Mouse (Mus musculus): ENCODE results near the gene Krtap12-1. TPM values are rescaled to one million over a fixed set of nuclear protein-coding genes. Genes with fewer than 3 reads are reported as not detected.
"Not testable (repeated sequence)": the region's sequence is repeated elsewhere in the genome, so short reads cannot be mapped to it uniquely, and the experiment has no call there.

Krtap12-1 gene
- polyA plus RNA-seq, 1 experiment: not detected

DNA sequence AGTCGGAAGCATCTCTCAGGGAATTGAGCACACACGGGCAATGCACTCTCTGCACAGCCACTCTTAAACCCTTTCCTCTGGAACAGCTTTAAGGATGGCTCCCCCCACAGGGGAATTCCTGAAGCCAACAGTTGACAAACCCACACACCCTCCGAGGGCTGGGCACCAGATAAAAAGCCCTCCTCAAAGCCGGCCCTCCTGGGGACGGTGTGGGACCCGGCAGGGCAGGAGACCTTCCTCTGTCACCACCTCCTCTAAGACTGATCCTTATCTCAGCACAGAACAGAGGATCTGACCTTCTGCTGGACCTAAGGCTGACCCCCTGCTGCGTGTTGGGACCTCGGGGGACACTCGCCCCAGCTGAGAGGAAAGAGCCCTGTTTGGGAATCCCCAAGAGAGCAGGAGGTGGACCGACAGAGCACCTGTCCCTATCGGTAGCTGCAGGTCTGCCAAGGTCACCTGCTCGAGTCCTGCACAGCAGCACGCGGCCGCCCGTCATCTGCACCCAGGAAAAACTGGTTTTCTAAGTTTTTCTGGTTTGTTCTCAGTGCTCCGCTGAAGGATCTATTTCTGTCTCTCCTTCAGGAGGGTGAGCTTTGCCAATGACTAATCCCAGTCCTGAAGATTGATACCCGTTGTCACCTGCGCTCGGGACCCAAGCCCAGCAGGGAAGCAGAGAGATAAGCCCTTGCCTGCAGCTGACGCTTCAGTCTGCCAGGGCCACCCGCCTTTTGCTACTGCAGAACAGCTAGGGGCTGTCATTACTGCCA, 34.3 kb upstream of the Krtap12-1 start, which contains the start of gene Tspear:
TSS of gene Tspear (plus strand) at position 675 of the 770 bp plus-strand sequence.
- no peaks in the 10 kb centered on the region for H3K36me3 ChIP-seq (ENCODE audit: control insufficient read depth, insufficient read depth, low read length)
- H3K4me1 ChIP-seq (ENCODE audit: control insufficient read depth, insufficient read depth, low read length): no peaks in the 10 kb centered on the region
- no peaks in the 10 kb centered on the region for H3K27me3 ChIP-seq (replicated peaks; ENCODE audit: control insufficient read depth, insufficient read depth, low read length)
- H3K4me3 ChIP-seq (ENCODE audit: insufficient read depth, low read depth, low read length): no peak within 1 kb of the TSS
- no peak for TF ChIP-seq POLR2A (IDR thresholded peaks at IDR 0.05; ENCODE audit: low read depth, low read length)
- TF ChIP-seq CTCF (conservative IDR thresholded peaks at IDR 0.05; ENCODE audit: insufficient read depth, insufficient read length, low read depth, low read length): no peak
- WGBS: 14% methylated on average over 22 of the region's 22 CpGs
- no peak for DNase-seq
- H3K27ac ChIP-seq (ENCODE audit: insufficient read depth, low read depth, low read length): no peak within 1 kb of the TSS

DNA sequence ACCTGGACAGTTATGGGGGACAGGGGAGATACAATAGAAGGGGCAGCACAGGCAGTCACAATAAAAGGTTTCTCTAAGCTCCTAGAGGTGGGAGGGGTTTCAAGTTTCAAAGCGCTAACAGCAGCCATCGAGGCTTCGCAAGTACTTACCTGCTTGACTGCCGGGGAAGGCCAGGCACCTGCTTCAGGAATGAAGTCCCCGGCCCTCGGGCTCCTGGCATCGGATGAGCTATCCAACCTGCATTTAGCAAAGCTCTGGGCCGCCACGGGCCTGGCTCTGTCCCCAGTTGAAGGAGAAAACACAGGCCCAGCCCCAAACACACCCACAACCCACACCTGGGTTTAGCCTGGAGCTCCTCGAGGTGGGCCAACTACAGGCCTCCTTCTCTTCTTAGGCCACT, 33.4 kb upstream of the Krtap12-1 start:
- 32% methylated on average over 10 of the region's 10 CpGs for WGBS
- no peak for TF ChIP-seq POLR2A (IDR thresholded peaks at IDR 0.05; ENCODE audit: low read depth, low read length)
- no peak for TF ChIP-seq CTCF (conservative IDR thresholded peaks at IDR 0.05; ENCODE audit: insufficient read depth, insufficient read length, low read depth, low read length)
- DNase-seq: no peak
- Histone ChIP-seq H3K4me3 (ENCODE audit: insufficient read depth, low read depth, low read length) (no peak overlapping the region), H3K36me3 (ENCODE audit: control insufficient read depth, insufficient read depth, low read length) (no peaks in the 10 kb centered on the region), H3K27ac (ENCODE audit: insufficient read depth, low read depth, low read length) (no peak overlapping the region), H3K4me1 (ENCODE audit: control insufficient read depth, insufficient read depth, low read length) (no peaks in the 10 kb centered on the region), H3K27me3 (replicated peaks; ENCODE audit: control insufficient read depth, insufficient read depth, low read length) (no peaks in the 10 kb centered on the region)

DNA sequence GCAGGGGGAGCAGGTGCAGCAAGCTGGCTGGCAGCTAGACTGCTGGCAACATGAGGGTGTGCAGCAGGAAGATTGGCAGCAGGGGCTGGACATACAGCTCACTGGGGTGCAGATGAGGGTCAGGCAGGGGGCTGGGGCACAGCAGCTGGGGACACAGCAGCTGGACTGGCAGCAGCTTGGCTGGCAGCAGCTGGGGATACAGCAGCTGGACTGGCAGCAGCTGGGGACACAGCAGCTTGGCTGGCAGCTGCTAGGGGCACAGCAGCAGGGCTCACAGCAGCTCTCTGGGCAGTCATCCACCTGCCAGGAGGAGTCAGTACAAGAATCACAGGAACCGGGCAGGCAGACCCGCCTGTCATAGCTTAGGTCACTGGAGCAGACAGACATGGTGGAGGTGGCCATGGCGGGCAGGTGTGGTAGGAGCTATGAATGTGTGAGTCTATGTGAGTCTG, 30.0 kb upstream of the Krtap12-1 start, which contains the start of gene Gm19402:
TSS of gene Gm19402 (minus strand) at position 402 of the 452 bp plus-strand sequence.
- H3K4me3 ChIP-seq (ENCODE audit: insufficient read depth, low read depth, low read length); H3K36me3 ChIP-seq (ENCODE audit: control insufficient read depth, insufficient read depth, low read length); H3K4me1 ChIP-seq (ENCODE audit: control insufficient read depth, insufficient read depth, low read length); H3K27ac ChIP-seq (ENCODE audit: insufficient read depth, low read depth, low read length); DNase-seq; H3K27me3 ChIP-seq (replicated peaks; ENCODE audit: control insufficient read depth, insufficient read depth, low read length): not testable (repeated sequence)
- WGBS: 63% methylated on average over 3 of the region's 3 CpGs

DNA sequence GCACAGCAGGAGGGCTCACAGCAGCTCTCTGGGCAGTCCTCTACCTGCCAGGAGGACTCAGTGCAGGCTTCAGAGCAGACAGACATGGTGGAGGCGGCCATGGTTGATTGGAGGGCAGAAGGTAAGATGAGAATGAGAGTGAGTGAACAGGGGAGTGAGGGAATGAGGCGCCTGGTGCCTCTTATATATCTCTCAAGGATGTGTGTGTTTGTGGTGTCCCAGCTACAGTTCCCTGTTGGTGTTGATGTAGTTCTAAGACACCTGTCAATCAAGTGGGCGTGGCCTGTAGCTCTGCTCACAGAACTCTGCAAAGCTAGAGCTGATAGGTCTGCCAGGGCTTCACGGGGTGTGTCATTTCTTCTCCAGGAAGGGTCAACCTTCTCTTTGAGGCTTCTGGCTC, 23.3 kb upstream of the Krtap12-1 start, which contains the start of gene Gm9508:
TSS of gene Gm9508 (minus strand) at position 101 of the 400 bp plus-strand sequence.
- no peaks in the 10 kb centered on the region for H3K36me3 ChIP-seq (ENCODE audit: control insufficient read depth, insufficient read depth, low read length)
- no peak for TF ChIP-seq POLR2A (IDR thresholded peaks at IDR 0.05; ENCODE audit: low read depth, low read length)
- no peak for TF ChIP-seq CTCF (conservative IDR thresholded peaks at IDR 0.05; ENCODE audit: insufficient read depth, insufficient read length, low read depth, low read length)
- no peak for DNase-seq
- no peaks in the 10 kb centered on the region for H3K27me3 ChIP-seq (replicated peaks; ENCODE audit: control insufficient read depth, insufficient read depth, low read length)
- H3K4me3 ChIP-seq (ENCODE audit: insufficient read depth, low read depth, low read length): no peak within 1 kb of the TSS
- H3K27ac ChIP-seq (ENCODE audit: insufficient read depth, low read depth, low read length): no peak within 1 kb of the TSS
- no peaks in the 10 kb centered on the region for H3K4me1 ChIP-seq (ENCODE audit: control insufficient read depth, insufficient read depth, low read length)
- 38% methylated on average over 4 of the region's 4 CpGs for WGBS

DNA sequence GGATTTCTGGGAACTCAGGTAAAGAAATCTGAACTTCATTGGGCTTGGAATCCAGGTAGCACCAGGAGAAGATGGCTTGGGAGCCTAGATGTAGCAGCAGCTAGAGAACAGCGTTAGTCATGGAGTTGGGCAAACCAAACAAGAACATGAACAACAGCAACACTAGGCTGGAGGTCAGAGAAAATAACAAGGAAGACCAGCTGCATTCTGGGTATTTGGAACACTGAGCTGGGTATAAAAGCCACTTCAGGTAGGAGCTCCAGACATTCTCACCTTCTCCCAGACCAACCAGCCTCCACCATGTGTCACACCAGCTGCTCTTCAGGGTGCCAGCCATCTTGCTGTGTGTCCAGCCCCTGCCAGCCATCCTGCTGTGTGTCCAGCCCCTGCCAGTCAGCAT, 14.1 kb upstream of the Krtap12-1 start, which contains the start of gene Gm10272:
TSS of gene Gm10272 (plus strand) at position 301 of the 400 bp plus-strand sequence.
- no peaks in the 10 kb centered on the region for H3K36me3 ChIP-seq (ENCODE audit: control insufficient read depth, insufficient read depth, low read length)

DNA sequence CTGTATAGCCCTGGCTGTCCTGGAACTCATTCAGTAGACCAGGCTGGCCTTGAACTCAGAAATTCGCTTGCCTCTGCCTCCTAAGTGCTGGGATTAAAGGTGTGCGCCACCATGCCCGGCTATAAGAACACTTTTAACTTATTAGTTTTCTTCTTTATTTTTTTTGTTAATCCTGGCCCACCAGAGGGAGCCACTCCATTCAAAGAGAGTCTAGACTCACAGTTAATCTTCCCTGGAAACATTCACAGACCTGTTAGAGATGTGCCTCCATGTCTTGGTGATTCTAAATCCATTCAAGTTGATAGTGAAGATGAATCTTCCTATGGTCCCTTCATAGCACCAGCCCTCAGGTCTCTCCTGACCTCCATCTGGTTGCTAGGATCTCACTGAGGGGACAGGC, 10.6 kb upstream of the Krtap12-1 start:
- H3K27ac ChIP-seq (ENCODE audit: insufficient read depth, low read depth, low read length): no peak overlapping the region
- H3K4me1 ChIP-seq (ENCODE audit: control insufficient read depth, insufficient read depth, low read length): no peaks in the 10 kb centered on the region
- no peaks in the 10 kb centered on the region for H3K36me3 ChIP-seq (ENCODE audit: control insufficient read depth, insufficient read depth, low read length)
- H3K4me3 ChIP-seq (ENCODE audit: insufficient read depth, low read depth, low read length): no peak overlapping the region
- no peaks in the 10 kb centered on the region for H3K27me3 ChIP-seq (replicated peaks; ENCODE audit: control insufficient read depth, insufficient read depth, low read length)
- TF ChIP-seq CTCF (conservative IDR thresholded peaks at IDR 0.05; ENCODE audit: insufficient read depth, insufficient read length, low read depth, low read length): no peak
- no peak for TF ChIP-seq POLR2A (IDR thresholded peaks at IDR 0.05; ENCODE audit: low read depth, low read length)
- WGBS: 79% methylated on average over 3 of the region's 3 CpGs
- DNase-seq: no peak

More for the DNA sequence above, 14.1 kb upstream of the Krtap12-1 start, which contains the start of gene Gm10272:
- no peak for DNase-seq
- 95% methylated on average over 1 of the region's 1 CpGs for WGBS
- H3K27ac ChIP-seq (ENCODE audit: insufficient read depth, low read depth, low read length): no peak within 1 kb of the TSS
- no peak within 1 kb of the TSS for H3K4me3 ChIP-seq (ENCODE audit: insufficient read depth, low read depth, low read length)
- H3K4me1 ChIP-seq (ENCODE audit: control insufficient read depth, insufficient read depth, low read length): no peaks in the 10 kb centered on the region
- H3K27me3 ChIP-seq (replicated peaks; ENCODE audit: control insufficient read depth, insufficient read depth, low read length): no peaks in the 10 kb centered on the region
- TF ChIP-seq CTCF (conservative IDR thresholded peaks at IDR 0.05; ENCODE audit: insufficient read depth, insufficient read length, low read depth, low read length) (no peak), POLR2A (IDR thresholded peaks at IDR 0.05; ENCODE audit: low read depth, low read length) (no peak)

DNA sequence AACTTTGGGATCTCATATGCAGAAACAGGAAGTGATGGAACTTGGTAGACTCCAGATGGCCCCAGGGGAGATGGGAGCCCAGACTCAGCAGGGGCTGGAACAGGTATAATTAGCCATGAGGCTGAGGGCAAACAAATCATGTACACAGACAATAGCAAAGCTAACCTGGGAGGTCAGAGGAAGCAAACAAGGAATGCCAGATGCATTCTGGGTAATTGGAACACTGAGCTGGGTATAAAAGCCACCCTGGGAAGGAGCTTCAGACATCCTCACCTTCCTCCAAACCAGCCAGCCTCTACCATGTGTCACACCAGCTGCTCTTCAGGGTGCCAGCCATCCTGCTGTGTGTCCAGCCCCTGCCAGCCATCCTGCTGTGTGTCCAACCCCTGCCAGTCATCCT, 9.2 kb upstream of the Krtap12-1 start, which contains the start of gene Gm10024:
TSS of gene Gm10024 (plus strand) at position 301 of the 400 bp plus-strand sequence.
- H3K4me1 ChIP-seq (ENCODE audit: control insufficient read depth, insufficient read depth, low read length); H3K27me3 ChIP-seq (replicated peaks; ENCODE audit: control insufficient read depth, insufficient read depth, low read length); H3K4me3 ChIP-seq (ENCODE audit: insufficient read depth, low read depth, low read length); DNase-seq; H3K36me3 ChIP-seq (ENCODE audit: control insufficient read depth, insufficient read depth, low read length); H3K27ac ChIP-seq (ENCODE audit: insufficient read depth, low read depth, low read length): not testable (repeated sequence)
